ENCODE assay signal across 26 mouse cellular contexts in genomic region chr2:77618686-77619085, GRCm38 (mm10).
"Had no signal": no experiment of that assay in that cellular context is flagged by ENCODE, and none has a peak within 500 bp of the region (broad histone marks: within the 10 kb centered on the region; RNA-seq: fewer than 3 reads in every experiment).

No protein-coding gene starts in this region.

- H3K4me3 ChIP-seq: heart, adult 2 months; heart, embryonic 13.5 days; heart, embryonic 15.5 days; hindbrain, embryonic 13.5 days; hindbrain, embryonic 15.5 days; kidney, embryonic 15.5 days; limb, embryonic 12.5 days had no signal

- H3K9ac ChIP-seq: forebrain, postnatal 0 days; heart, embryonic 13.5 days; heart, embryonic 15.5 days; hindbrain, embryonic 13.5 days; hindbrain, embryonic 15.5 days; kidney, embryonic 15.5 days; limb, embryonic 12.5 days; liver, embryonic 14.5 days had no signal

- DNase-seq: forebrain, postnatal 0 days; gastrocnemius, postnatal 14 days; gastrocnemius, postnatal 36 days; heart, adult 2 months; heart, postnatal 14 days; heart, postnatal 36 days; kidney, adult 11 months; kidney, adult 2 months; kidney, adult 9 months; kidney, postnatal 14 days; kidney, postnatal 36 days; layer of hippocampus, adult 9-11 months; layer of hippocampus, postnatal 36 days; left cerebral cortex, postnatal 4 days; liver had no signal

- H3K9me3 ChIP-seq: heart, embryonic 13.5 days; heart, embryonic 15.5 days; hindbrain, embryonic 15.5 days; kidney, embryonic 15.5 days had no signal

- H3K27me3 ChIP-seq: heart, embryonic 13.5 days; heart, embryonic 15.5 days; hindbrain, embryonic 13.5 days; hindbrain, embryonic 15.5 days; kidney, embryonic 15.5 days; limb, embryonic 12.5 days had no signal

- H3K27ac ChIP-seq: heart, adult 2 months; heart, embryonic 13.5 days; heart, embryonic 15.5 days; hindbrain, embryonic 13.5 days; hindbrain, embryonic 15.5 days; hindbrain, postnatal 0 days; kidney, embryonic 15.5 days; kidney, postnatal 0 days; limb, embryonic 12.5 days; liver, embryonic 14.5 days had no signal

- ATAC-seq: forebrain, postnatal 0 days; hindbrain, postnatal 0 days; intestine, embryonic 16.5 days had no signal

- H3K4me2 ChIP-seq: heart, embryonic 11.5 days; heart, embryonic 13.5 days; heart, embryonic 15.5 days; hindbrain, embryonic 13.5 days; hindbrain, embryonic 15.5 days; kidney, embryonic 15.5 days; limb, embryonic 12.5 days had no signal

- H3K4me1 ChIP-seq: heart, embryonic 13.5 days; heart, embryonic 15.5 days; hindbrain, embryonic 13.5 days; hindbrain, embryonic 15.5 days; kidney, embryonic 15.5 days; limb, embryonic 12.5 days had no signal

- H3K36me3 ChIP-seq: heart, embryonic 13.5 days; heart, embryonic 15.5 days; hindbrain, embryonic 13.5 days; hindbrain, embryonic 15.5 days; kidney, embryonic 15.5 days; limb, embryonic 12.5 days had no signal
